In genomic region chr5:108602537-108602936, GRCm38 (mm10) we compare ENCODE assay signal across 23 mouse cellular contexts. TPM values are rescaled to one million over a fixed set of nuclear protein-coding genes. Genes with fewer than 3 reads are reported as not detected.
DNase-seq lines count a peak whose midpoint lies in the region; ATAC-seq lines count a peak whose summit lies in the region.
"Had no signal": no experiment of that assay in that cellular context is flagged by ENCODE, and none has a peak within 500 bp of the region (broad histone marks: within the 10 kb centered on the region; RNA-seq: fewer than 3 reads in every experiment).

No protein-coding gene starts in this region.

- intact Hi-C loops in left cerebral cortex, postnatal 4 days (cut with DNase I): no loop called here

- H3K9ac ChIP-seq in embryonic facial prominence, embryonic 15.5 days: no peak overlapping the region
- H3K9ac ChIP-seq: forebrain, embryonic 12.5 days; heart, embryonic 12.5 days; hindbrain, embryonic 14.5 days had no signal

- 0 out of 2 replicates have a peak, but pooled peaks have one; percentile 34 for ATAC-seq in embryonic facial prominence, embryonic 15.5 days (ENCODE audit: insufficient number of reproducible peaks, low FRiP score, low TSS enrichment, low read depth)
- 0 out of 2 replicates have a peak, but pooled peaks have one; percentile 14 for ATAC-seq in megakaryocyte progenitor cell, adult 5-6 weeks (replicated peaks; ENCODE audit: poor library complexity)
- ATAC-seq: CD4-positive, CD25-positive, alpha-beta regulatory T cell, adult 4 months; forebrain, embryonic 16.5 days had no signal

- H3K4me1 ChIP-seq in embryonic facial prominence, embryonic 15.5 days: no peaks in the 10 kb centered on the region
- H3K4me1 ChIP-seq in embryonic facial prominence, embryonic 10.5 days: no peaks in the 10 kb centered on the region
- H3K4me1 ChIP-seq: forebrain, embryonic 12.5 days; heart, embryonic 12.5 days; hindbrain, embryonic 10.5 days had no signal

- 90% methylated on average over 9 of the region's 9 CpGs for WGBS in embryonic facial prominence, embryonic 15.5 days
- 94% methylated on average over 9 of the region's 9 CpGs for WGBS in embryonic facial prominence, embryonic 10.5 days

- DNase-seq in embryonic facial prominence, embryonic 10.5 days (ENCODE audit: low spot score): no peak
- DNase-seq in left cerebral cortex, adult 18-20 months (ENCODE audit: low spot score in 2 of 2): peak; percentile 22 to 42
- DNase-seq in left cerebral cortex, postnatal 4 days: no peak
- peak; percentile 22 to 27 for DNase-seq in right cerebral cortex, adult 2 months (ENCODE audit: low spot score in 2 of 2)
- DNase-seq in right cerebral cortex, postnatal 4 days: no peak
- DNase-seq in layer of hippocampus, adult 9-10 months (ENCODE audit: low spot score): no peak
- DNase-seq: adrenal gland, postnatal 10 days; B cell, adult 2 months; cerebellum, adult 11-12 months; cerebellum, adult 9-11 months; gastrocnemius, adult 2 months; gastrocnemius, postnatal 25 days had no signal

- H3K4me2 ChIP-seq in embryonic facial prominence, embryonic 15.5 days (replicated peaks): no peak overlapping the region
- H3K4me2 ChIP-seq: forebrain, embryonic 12.5 days; heart, embryonic 12.5 days; hindbrain, embryonic 14.5 days had no signal

- no peak overlapping the region for H3K4me3 ChIP-seq in embryonic facial prominence, embryonic 15.5 days (replicated peaks)
- H3K4me3 ChIP-seq in embryonic facial prominence, embryonic 10.5 days: no peak overlapping the region
- H3K4me3 ChIP-seq: forebrain, embryonic 12.5 days; gastrocnemius, adult 2 months; heart, embryonic 12.5 days; hindbrain, embryonic 10.5 days had no signal

- no peak overlapping the region for H3K27ac ChIP-seq in embryonic facial prominence, embryonic 15.5 days (replicated peaks)
- no peak overlapping the region for H3K27ac ChIP-seq in embryonic facial prominence, embryonic 10.5 days (replicated peaks)
- H3K27ac ChIP-seq: forebrain, embryonic 12.5 days; gastrocnemius, adult 2 months; hindbrain, embryonic 10.5 days; hindbrain, embryonic 14.5 days had no signal

- H3K36me3 ChIP-seq in embryonic facial prominence, embryonic 15.5 days: peaks cover 93% of the 10 kb centered on the region
- H3K36me3 ChIP-seq in embryonic facial prominence, embryonic 10.5 days (replicated peaks): peaks cover 98% of the 10 kb centered on the region

- H3K27me3 ChIP-seq in embryonic facial prominence, embryonic 15.5 days: no peaks in the 10 kb centered on the region
- no peaks in the 10 kb centered on the region for H3K27me3 ChIP-seq in embryonic facial prominence, embryonic 10.5 days (replicated peaks; ENCODE audit: low read depth, poor library complexity, severe bottlenecking)
- H3K27me3 ChIP-seq: forebrain, embryonic 12.5 days; heart, embryonic 12.5 days had no signal

- no peaks in the 10 kb centered on the region for H3K9me3 ChIP-seq in embryonic facial prominence, embryonic 15.5 days (replicated peaks)
- no peaks in the 10 kb centered on the region for H3K9me3 ChIP-seq in embryonic facial prominence, embryonic 10.5 days
- H3K9me3 ChIP-seq: forebrain, embryonic 12.5 days; heart, embryonic 12.5 days; hindbrain, embryonic 10.5 days had no signal

RNA-seq across cellular contexts. Expression of gene Gak, which starts 27.0 kb away (rescaled TPM):
- 47.9 and 56.4 TPM in 2 replicates for polyA plus RNA-seq in embryonic facial prominence, embryonic 15.5 days (2015; fragmentation: Nextera tagmentation; extraction: Ambion mirVana)
- polyA plus RNA-seq in embryonic facial prominence, embryonic 10.5 days (2016; fragmentation: Nextera tagmentation; extraction: Ambion mirVana): 63.5 and 66.3 TPM in 2 replicates
- 10 to 100 TPM; 95.7 to 98.5 TPM for total RNA-seq in left cerebral cortex, adult 18-20 months (2021)
- total RNA-seq in left cerebral cortex, postnatal 4 days (2021): 10 to 100 TPM; 72.0 to 78.4 TPM
- 69.6 and 74.6 TPM in 2 replicates for total RNA-seq in megakaryocyte progenitor cell, adult 5-6 weeks (2015)
- total RNA-seq in megakaryocyte progenitor cell, adult 5-6 weeks (2017): 89.9 and 120 TPM in 2 replicates

RNA-seq across cellular contexts. Expression of gene Tmem175, which starts 27.0 kb away (rescaled TPM):
- 27.4 and 29.4 TPM in 2 replicates for polyA plus RNA-seq in embryonic facial prominence, embryonic 15.5 days (2015; fragmentation: Nextera tagmentation; extraction: Ambion mirVana)
- 15.1 and 16.0 TPM in 2 replicates for polyA plus RNA-seq in embryonic facial prominence, embryonic 10.5 days (2016; fragmentation: Nextera tagmentation; extraction: Ambion mirVana)
- 10 to 100 TPM; 33.7 to 43.5 TPM for total RNA-seq in left cerebral cortex, adult 18-20 months (2021)
- 10 to 100 TPM; 24.3 to 25.3 TPM for total RNA-seq in left cerebral cortex, postnatal 4 days (2021)
- total RNA-seq in megakaryocyte progenitor cell, adult 5-6 weeks (2015): 22.9 and 28.7 TPM in 2 replicates
- 13.4 and 13.8 TPM in 2 replicates for total RNA-seq in megakaryocyte progenitor cell, adult 5-6 weeks (2017)

RNA-seq across cellular contexts. Expression of gene Cplx1, which starts 52.7 kb away (rescaled TPM):
- 0.38 and 0.89 TPM in 2 replicates for polyA plus RNA-seq in embryonic facial prominence, embryonic 15.5 days (2015; fragmentation: Nextera tagmentation; extraction: Ambion mirVana)
- 2.7 and 4.0 TPM in 2 replicates for polyA plus RNA-seq in embryonic facial prominence, embryonic 10.5 days (2016; fragmentation: Nextera tagmentation; extraction: Ambion mirVana)
- total RNA-seq in left cerebral cortex, adult 18-20 months (2021): 100 to 1,000 TPM; 674 to 788 TPM
- 100 to 1,000 TPM; 190 to 193 TPM for total RNA-seq in left cerebral cortex, postnatal 4 days (2021)
- 0.07 TPM in 1 of 2 replicates, not detected in the other for total RNA-seq in megakaryocyte progenitor cell, adult 5-6 weeks (2015)
- not detected in 2 replicates for total RNA-seq in megakaryocyte progenitor cell, adult 5-6 weeks (2017)
- total RNA-seq: gastrocnemius, adult 2 months; gastrocnemius, postnatal 25 days; granulocyte monocyte progenitor cell, adult 5-6 weeks; heart, postnatal 25 days; MEL had no signal
- polyA plus RNA-seq: CD4-positive, CD25-positive, alpha-beta regulatory T cell, adult 4 months had no signal

RNA-seq across cellular contexts. Expression of gene Idua, which starts 57.6 kb away (rescaled TPM):
- 17.3 and 18.1 TPM in 2 replicates for polyA plus RNA-seq in embryonic facial prominence, embryonic 15.5 days (2015; fragmentation: Nextera tagmentation; extraction: Ambion mirVana)
- 9.3 and 9.6 TPM in 2 replicates for polyA plus RNA-seq in embryonic facial prominence, embryonic 10.5 days (2016; fragmentation: Nextera tagmentation; extraction: Ambion mirVana)
- 10 to 100 TPM; 17.5 to 18.1 TPM for total RNA-seq in left cerebral cortex, adult 18-20 months (2021)
- 1 to 10 TPM; 9.8 to 9.9 TPM for total RNA-seq in left cerebral cortex, postnatal 4 days (2021)
- total RNA-seq in megakaryocyte progenitor cell, adult 5-6 weeks (2015): 15.6 and 18.5 TPM in 2 replicates
- 3.1 and 7.3 TPM in 2 replicates for total RNA-seq in megakaryocyte progenitor cell, adult 5-6 weeks (2017)

Comparison
In these comparisons a context has a peak if more than half of its experiments do, and no peak if none do; other contexts are left out.
1. DNase-seq: peak in left cerebral cortex, adult 18-20 months (2 of 2) and right cerebral cortex, adult 2 months (2 of 2); none in embryonic facial prominence, embryonic 10.5 days (single experiment), left cerebral cortex, postnatal 4 days (single experiment), right cerebral cortex, postnatal 4 days (single experiment) and layer of hippocampus, adult 9-10 months (single experiment).
2. RNA of gene Cplx1, which starts 52.7 kb away (total RNA-seq): 674 to 788 TPM in left cerebral cortex, adult 18-20 months and 190 to 193 TPM in left cerebral cortex, postnatal 4 days; 0.07 TPM in megakaryocyte progenitor cell, adult 5-6 weeks; every median in the first group is over 100 times any median in the second.